Mouse (Mus musculus) CH12.LX (cell line): ENCODE measurements around the gene Col25a1. TPM values are rescaled to one million over a fixed set of nuclear protein-coding genes. Genes with fewer than 3 reads are reported as not detected.

Source experiments
- DNase-seq: peaks from one replicate; pipeline ENCODE4 v3.0.0-alpha.2; 2013; ENCODE audit errors: extremely low read depth
- H3K27ac ChIP-seq: 2 replicates; pipeline ENCODE4 v1.5.1; 2012; ENCODE audit warnings: low read depth, mild to moderate bottlenecking, control low read depth, moderate library complexity; ENCODE audit not compliant: insufficient read depth
- H3K27me3 ChIP-seq: replicated peaks from 2 replicates; pipeline ENCODE3; 2012; ENCODE audit warnings: inconsistent platforms
- H3K36me3 ChIP-seq, 2 experiments: replicated peaks in 1 of 2; 2 replicates each; pipeline versions ENCODE3 to v1.6.1; 2012; ENCODE audit warnings: inconsistent platforms in 1 of 2, low read length in 1 of 2, mild to moderate bottlenecking in 1 of 2, mixed read lengths in 1 of 2, moderate library complexity in 1 of 2; ENCODE audit not compliant: control insufficient read depth in 1 of 2, insufficient read depth in 1 of 2
- H3K4me1 ChIP-seq, 2 experiments: 2 replicates each; pipeline ENCODE4 v1.6.1; 2012; ENCODE audit warnings: inconsistent platforms in 1 of 2, moderate library complexity in 1 of 2; ENCODE audit not compliant: insufficient read depth in 2 of 2, control insufficient read depth in 1 of 2
- H3K4me2 ChIP-seq: 2 replicates; pipeline ENCODE4 v1.6.1; 2012; ENCODE audit warnings: low read depth, mild to moderate bottlenecking, control low read depth; ENCODE audit not compliant: poor library complexity, insufficient read depth, severe bottlenecking
- H3K4me3 ChIP-seq, 3 experiments: fragments of 150-350 bp in 1 of 3; sonication (generic) in 1 of 3; replicated peaks in 1 of 3; 2 replicates each; pipeline versions ENCODE3 to v1.5.1; 2011 to 2012; ENCODE audit warnings: low read depth in 2 of 3, low read length in 2 of 3, mild to moderate bottlenecking in 2 of 3, moderate library complexity in 2 of 3, control low read depth in 1 of 3, improper control_type of control experiment in 1 of 3, inconsistent platforms in 1 of 3, mixed read lengths in 1 of 3; ENCODE audit not compliant: poor library complexity in 1 of 3
- H3K79me2 ChIP-seq: replicated peaks from 2 replicates; pipeline ENCODE4 v1.6.1; 2012; ENCODE audit warnings: mild to moderate bottlenecking, moderate library complexity; ENCODE audit not compliant: control insufficient read depth, poor library complexity, insufficient read depth, severe bottlenecking; ENCODE audit errors: extremely low read depth
- H3K9ac ChIP-seq: 2 replicates; pipeline ENCODE4 v1.6.1; 2012; ENCODE audit warnings: low read depth, mild to moderate bottlenecking, control low read depth, moderate library complexity; ENCODE audit not compliant: insufficient read depth
- H3K9me3 ChIP-seq: replicated peaks from 2 replicates; pipeline ENCODE3; 2012; ENCODE audit warnings: low read length, inconsistent platforms, mixed read lengths
- BHLHE40 ChIP-seq: IDR thresholded peaks from 2 replicates; pipeline ENCODE4 v1.6.1; 2011; ENCODE audit warnings: mild to moderate bottlenecking, low read depth, low read length, improper control_type of control experiment
- CHD2 ChIP-seq: IDR thresholded peaks from 2 replicates; pipeline ENCODE4 v1.6.1; 2011; ENCODE audit warnings: low read length, improper control_type of control experiment
- CTCF ChIP-seq, 2 experiments: IDR thresholded peaks in 1 of 2; conservative IDR thresholded peaks in 1 of 2; 2 replicates each; pipeline ENCODE4 v1.5.1; 2011 to 2012; ENCODE audit warnings: low read depth in 2 of 2, low read length in 2 of 2, improper control_type of control experiment in 1 of 2, inconsistent platforms in 1 of 2, mild to moderate bottlenecking in 1 of 2, moderate library complexity in 1 of 2
- E2F4 ChIP-seq: IDR thresholded peaks from 2 replicates; pipeline ENCODE4 v1.6.1; 2011; ENCODE audit warnings: low read depth, low read length, improper control_type of control experiment; ENCODE audit not compliant: insufficient replicate concordance
- ETS1 ChIP-seq: conservative IDR thresholded peaks from 2 replicates; pipeline ENCODE4 v1.6.1; 2012; ENCODE audit warnings: low read depth, mild to moderate bottlenecking, inconsistent platforms, low read length, improper control_type of control experiment, moderate library complexity
- GABPA ChIP-seq: IDR thresholded peaks from 2 replicates; pipeline ENCODE4 v1.6.1; 2012; ENCODE audit warnings: low read depth, low read length, improper control_type of control experiment, inconsistent platforms; ENCODE audit not compliant: insufficient replicate concordance
- HCFC1 ChIP-seq: IDR thresholded peaks from 2 replicates; pipeline ENCODE4 v1.6.1; 2012; ENCODE audit warnings: low read depth, mild to moderate bottlenecking, inconsistent platforms, low read length, improper control_type of control experiment
- IRF4 ChIP-seq: IDR thresholded peaks from 2 replicates; pipeline ENCODE4 v1.6.1; 2014; ENCODE audit warnings: low read depth, mild to moderate bottlenecking, inconsistent platforms, low read length, improper control_type of control experiment
- JUND ChIP-seq: conservative IDR thresholded peaks from 2 replicates; pipeline ENCODE4 v1.6.1; 2011; ENCODE audit warnings: low read depth, low read length, improper control_type of control experiment
- MAZ ChIP-seq: IDR thresholded peaks from 2 replicates; pipeline ENCODE4 v1.6.1; 2012; ENCODE audit warnings: low read depth, mild to moderate bottlenecking, inconsistent platforms, low read length, improper control_type of control experiment, moderate library complexity
- MEF2A ChIP-seq: IDR thresholded peaks from 2 replicates; pipeline ENCODE4 v1.6.1; 2014; ENCODE audit warnings: low read depth, mild to moderate bottlenecking, inconsistent platforms, low read length, improper control_type of control experiment, borderline replicate concordance
- MXI1 ChIP-seq: IDR thresholded peaks from 2 replicates; pipeline ENCODE4 v1.6.1; 2011; ENCODE audit warnings: mild to moderate bottlenecking, low read depth, low read length, improper control_type of control experiment
- NELFE ChIP-seq: IDR thresholded peaks from 2 replicates; pipeline ENCODE4 v1.6.1; 2011; ENCODE audit warnings: low read depth, low read length, improper control_type of control experiment
- NRF1 ChIP-seq: IDR thresholded peaks from 2 replicates; pipeline ENCODE4 v1.6.1; 2014; ENCODE audit warnings: low read depth, mild to moderate bottlenecking, inconsistent platforms, low read length, improper control_type of control experiment, moderate library complexity
- POLR2A ChIP-seq: IDR thresholded peaks from 2 replicates; pipeline ENCODE4 v1.6.1; 2011; ENCODE audit warnings: low read depth, mild to moderate bottlenecking, improper control_type of control experiment, low read length
- POLR2AphosphoS2 ChIP-seq: IDR thresholded peaks from 2 replicates; pipeline ENCODE4 v1.6.1; 2011; ENCODE audit warnings: low read depth, low read length, improper control_type of control experiment
- RAD21 ChIP-seq: IDR thresholded peaks from 2 replicates; pipeline ENCODE4 v1.6.1; 2011; ENCODE audit warnings: low read depth, mild to moderate bottlenecking, low read length, improper control_type of control experiment, moderate library complexity
- RCOR1 ChIP-seq: conservative IDR thresholded peaks from 2 replicates; pipeline ENCODE4 v1.6.1; 2012; ENCODE audit warnings: low read depth, mild to moderate bottlenecking, inconsistent platforms, low read length, improper control_type of control experiment
- SIN3A ChIP-seq: IDR thresholded peaks from 2 replicates; pipeline ENCODE4 v1.6.1; 2012; ENCODE audit warnings: low read length, improper control_type of control experiment, inconsistent platforms
- SMC3 ChIP-seq: IDR thresholded peaks from 2 replicates; pipeline ENCODE4 v1.6.1; 2011; ENCODE audit warnings: low read depth, low read length, improper control_type of control experiment
- TBP ChIP-seq: conservative IDR thresholded peaks from 2 replicates; pipeline ENCODE4 v1.6.1; 2011; ENCODE audit warnings: low read depth, low read length, improper control_type of control experiment
- TCF12 ChIP-seq: IDR thresholded peaks from 2 replicates; pipeline ENCODE4 v1.6.1; 2014; ENCODE audit warnings: low read depth, mild to moderate bottlenecking, inconsistent platforms, low read length, improper control_type of control experiment
- USF1 ChIP-seq: IDR thresholded peaks from 2 replicates; pipeline ENCODE4 v1.6.1; 2014; ENCODE audit warnings: low read depth, mild to moderate bottlenecking, inconsistent platforms, low read length, improper control_type of control experiment
- USF2 ChIP-seq: conservative IDR thresholded peaks from 2 replicates; pipeline ENCODE4 v1.6.1; 2011; ENCODE audit warnings: low read depth, low read length, improper control_type of control experiment
- ZC3H11A ChIP-seq: IDR thresholded peaks from 2 replicates; pipeline ENCODE4 v1.6.1; 2012; ENCODE audit warnings: low read depth, mild to moderate bottlenecking, inconsistent platforms, low read length, improper control_type of control experiment
- ZKSCAN1 ChIP-seq: IDR thresholded peaks from 2 replicates; pipeline ENCODE4 v1.6.1; 2012; ENCODE audit warnings: low read depth, inconsistent platforms, low read length, improper control_type of control experiment, borderline replicate concordance
- dilution Hi-C: fragments of 300-500 bp; cut with MboI; formaldehyde crosslinking; loops from 2 replicates; pipeline ENCODE4 v1.14.3; 2020; ENCODE audit warnings: low sequenced_read_pairs; ENCODE audit not compliant: extremely low pct_unique_long_range_greater_than_20kb, extremely low pct_ligation_motif_present
- in situ Hi-C: fragments of 300-500 bp; cut with MboI; formaldehyde crosslinking; loops from 3 replicates; pipeline ENCODE4 v1.14.3; 2019; ENCODE audit warnings: low sequenced_read_pairs, low pct_ligation_motif_present, low pct_unique_long_range_greater_than_20kb, mixed read lengths
- polyA plus RNA-seq: library from polyadenylated mRNA; unstranded; fragments of >175 nt; gene quantifications from 2 replicates; pipeline ENCODE4 v1.2.1, GENCODE M21; 2012; ENCODE audit warnings: low read depth; ENCODE audit not compliant: insufficient read length
- total RNA-seq, 2 experiments: library from RNA; depleted of rRNA; stranded (reverse); fragments of 300-350 nt in 1 of 2; fragments of >200 nt in 1 of 2; gene quantifications; 2 replicates each; pipeline ENCODE4 v1.2.3; 2012 to 2014

Col25a1 gene
- total and polyA plus RNA-seq, 3 experiments: not detected

GRCm38 (mm10) chr3:130595050-130595449, 463.7 kb downstream of the Col25a1 start:
- in situ Hi-C loops: loop anchor here (25.0 kb wide), 1 partner anchor 508 kb away; no protein-coding TSS in a partner anchor
- dilution Hi-C loops: no loop called here
- Histone ChIP-seq H3K9me3 (no peaks in the 10 kb centered on the region), H3K27me3 (no peaks in the 10 kb centered on the region), H3K4me2 (no peak overlapping the region), H3K4me3 (no peak overlapping the region), H3K79me2 (no peaks in the 10 kb centered on the region), H3K9ac (no peak overlapping the region), H3K4me1 (no peaks in the 10 kb centered on the region), H3K27ac (no peak overlapping the region), H3K36me3 (no peaks in the 10 kb centered on the region)
- DNase-seq: no peak
- TF ChIP-seq SMC3: no peak
- TF ChIP-seq MAZ: no peak
- no peak for TF ChIP-seq MEF2A
- TF ChIP-seq GABPA: no peak
- no peak for TF ChIP-seq TCF12
- TF ChIP-seq JUND: no peak
- no peak for TF ChIP-seq E2F4
- TF ChIP-seq ZC3H11A: no peak
- TF ChIP-seq MXI1: no peak

- H3K36me3 ChIP-seq: no peaks in the 10 kb centered on the region
- H3K27me3 ChIP-seq: no peaks in the 10 kb centered on the region
- H3K4me3 ChIP-seq: no peak overlapping the region
- H3K4me1 ChIP-seq: peaks cover 0 to 5% of the 10 kb centered on the region in 2 experiments; a peak in 1 of 4 replicates
- dilution Hi-C loops (no loop called here), in situ Hi-C loops (no loop called here)
- H3K9ac ChIP-seq: no peak overlapping the region
- DNase-seq: no peak
- peaks cover 3% of the 10 kb centered on the region for H3K9me3 ChIP-seq
- no peak overlapping the region for H3K27ac ChIP-seq
- no peak for TF ChIP-seq RAD21
- TF ChIP-seq USF2: no peak
- TF ChIP-seq SIN3A: no peak
- TF ChIP-seq GABPA: no peak
- no peak for TF ChIP-seq IRF4
- TF ChIP-seq POLR2A: no peak
- no peak for TF ChIP-seq MXI1
- no peaks in the 10 kb centered on the region for H3K79me2 ChIP-seq
- H3K4me2 ChIP-seq: no peak overlapping the region
These were observed 470.2 kb downstream of the Col25a1 start for GRCm38 (mm10) chr3:130601491-130601890.

- no peak overlapping the region for H3K4me2 ChIP-seq
- no peaks in the 10 kb centered on the region for H3K36me3 ChIP-seq
- dilution Hi-C loops (no loop called here), in situ Hi-C loops (no loop called here)
- H3K4me3 ChIP-seq: no peak overlapping the region
- H3K79me2 ChIP-seq: no peaks in the 10 kb centered on the region
- peaks cover 3% of the 10 kb centered on the region for H3K9me3 ChIP-seq
- DNase-seq: peak; percentile 28
- no peaks in the 10 kb centered on the region for H3K27me3 ChIP-seq
- H3K9ac ChIP-seq: no peak overlapping the region
- no peak overlapping the region for H3K27ac ChIP-seq
- H3K4me1 ChIP-seq: peaks cover 0 to 5% of the 10 kb centered on the region in 2 experiments; a peak in 2 of 4 replicates
- TF ChIP-seq NELFE (no peak), POLR2AphosphoS2 (no peak), IRF4 (no peak), TCF12 (no peak), RAD21 (peak; percentile 69), RCOR1 (no peak), CTCF (conservative IDR thresholded peaks at IDR 0.05 in 1 of 2, IDR thresholded peaks at IDR 0.05 in 1 of 2; ENCODE audit: low read depth in 2 of 2, low read length in 2 of 2) (peak in 1 of 2 experiments; percentile 78; a peak in 2 of 4 replicates), E2F4 (no peak), SMC3 (peak; percentile 58), USF1 (no peak), HCFC1 (no peak), ETS1 (no peak), MEF2A (no peak), ZKSCAN1 (no peak), CHD2 (no peak), NRF1 (no peak), GABPA (no peak), TBP (no peak), BHLHE40 (no peak)
These were observed 476.6 kb downstream of the Col25a1 start for GRCm38 (mm10) chr3:130607924-130608323.
